In genomic region chrX:56610318-56610694, GRCm38 (mm10) we compare ENCODE assay signal across 8 mouse cellular contexts. TPM values are rescaled to one million over a fixed set of nuclear protein-coding genes. Genes with fewer than 3 reads are reported as not detected.
DNase-seq lines count a peak whose midpoint lies in the region; ATAC-seq and TF ChIP-seq lines count a peak whose summit lies in the region.

No protein-coding gene starts in this region.

- peak overlapping the region; percentile 76 for H3K9ac ChIP-seq in hindbrain, embryonic 16.5 days (ENCODE audit: low read depth, low read length)
- H3K9ac ChIP-seq in stomach, postnatal 0 days (ENCODE audit: low read length): peak overlapping the region; percentile 67

- H3K27ac ChIP-seq in hindbrain, embryonic 16.5 days (ENCODE audit: low read depth, low read length): peak overlapping the region; percentile 89
- no peak overlapping the region for H3K27ac ChIP-seq in stomach, postnatal 0 days (replicated peaks)

- no peaks in the 10 kb centered on the region for H3K9me3 ChIP-seq in hindbrain, embryonic 16.5 days (ENCODE audit: control insufficient read depth, low read length)
- no peaks in the 10 kb centered on the region for H3K9me3 ChIP-seq in stomach, postnatal 0 days (ENCODE audit: control insufficient read depth, low read length)

- peak overlapping the region; percentile 40 for H3K4me3 ChIP-seq in C2C12 (ENCODE audit: insufficient read depth, poor library complexity, severe bottlenecking)
- peak overlapping the region; percentile 47 for H3K4me3 ChIP-seq in hindbrain, embryonic 16.5 days (ENCODE audit: low read length)
- H3K4me3 ChIP-seq in stomach, postnatal 0 days (ENCODE audit: low read depth, low read length): peak overlapping the region; percentile 57

- no peaks in the 10 kb centered on the region for H3K79me3 ChIP-seq in C2C12 (ENCODE audit: low read depth)

- TF ChIP-seq CTCF in C2C12 (IDR thresholded peaks at IDR 0.05; ENCODE audit: control insufficient read depth, insufficient read depth, insufficient read length): no peak
- no peak for TF ChIP-seq CTCF in stomach, postnatal 0 days (IDR thresholded peaks at IDR 0.05; ENCODE audit: low read depth)

- H3K4me2 ChIP-seq in hindbrain, embryonic 16.5 days (ENCODE audit: low read length): peak overlapping the region; percentile 55
- H3K4me2 ChIP-seq in stomach, postnatal 0 days (replicated peaks; ENCODE audit: low read depth): peak overlapping the region; percentile 58

- DNase-seq in gastrocnemius, postnatal 25 days: peak; percentile 6
- DNase-seq in gastrocnemius, adult 18-20 months (ENCODE audit: low spot score): no peak
- DNase-seq in embryo, embryonic 11.5 days (ENCODE audit: low read depth, low spot score): peak; percentile 0
- peak; percentile 8 for DNase-seq in mesoderm, embryonic 11.5 days (ENCODE audit: low read depth, low spot score)
- peak; percentile 17 for DNase-seq in stomach, postnatal 0 days (ENCODE audit: low spot score)
- no peak for DNase-seq in adrenal gland, postnatal 36 days

- H3K36me3 ChIP-seq in C2C12 (ENCODE audit: control insufficient read depth, insufficient read depth): no peaks in the 10 kb centered on the region
- H3K36me3 ChIP-seq in hindbrain, embryonic 16.5 days (ENCODE audit: control insufficient read depth, insufficient read depth, low read length): no peaks in the 10 kb centered on the region
- H3K36me3 ChIP-seq in stomach, postnatal 0 days (ENCODE audit: control insufficient read depth, insufficient read depth, low read length): no peaks in the 10 kb centered on the region

- H3K27me3 ChIP-seq in C2C12 (ENCODE audit: control insufficient read depth, insufficient read depth, insufficient read length): no peaks in the 10 kb centered on the region
- no peaks in the 10 kb centered on the region for H3K27me3 ChIP-seq in hindbrain, embryonic 16.5 days (replicated peaks; ENCODE audit: control insufficient read depth, insufficient read depth, low read length)
- H3K27me3 ChIP-seq in stomach, postnatal 0 days (ENCODE audit: control insufficient read depth, insufficient read depth, low read length): no peaks in the 10 kb centered on the region

- 13% methylated on average over 13 of the region's 13 CpGs for WGBS in hindbrain, embryonic 16.5 days
- WGBS in stomach, postnatal 0 days: 15% methylated on average over 13 of the region's 13 CpGs

- H3K79me2 ChIP-seq in C2C12 (ENCODE audit: control insufficient read depth, insufficient read depth): no peaks in the 10 kb centered on the region

- TF ChIP-seq EP300 in stomach, postnatal 0 days (optimal IDR thresholded peaks at IDR 0.05): no peak

- peak overlapping the region; percentile 58 for H3ac ChIP-seq in C2C12 (ENCODE audit: control insufficient read depth, insufficient read length, low read depth)

- peak; percentile 43 for ATAC-seq in hindbrain, embryonic 16.5 days
- no peak for ATAC-seq in stomach, postnatal 0 days (ENCODE audit: low FRiP score, low TSS enrichment)

- peaks cover 5% of the 10 kb centered on the region for H3K4me1 ChIP-seq in hindbrain, embryonic 16.5 days (ENCODE audit: control insufficient read depth, insufficient read depth, low read depth, low read length)
- no peaks in the 10 kb centered on the region for H3K4me1 ChIP-seq in stomach, postnatal 0 days (replicated peaks; ENCODE audit: control insufficient read depth, insufficient read depth)

TF ChIP-seq in C2C12, 6 proteins besides CTCF, POLR2A, EP300 and RAD21:
- TF ChIP-seq MYOG (IDR thresholded peaks at IDR 0.05; ENCODE audit: control insufficient read depth, extremely low read depth, insufficient read length): no peak
- no peak for TF ChIP-seq FOSL1 (IDR thresholded peaks at IDR 0.05; ENCODE audit: insufficient read depth, low read length, poor library complexity, severe bottlenecking)
- no peak for TF ChIP-seq MAX (IDR thresholded peaks at IDR 0.05)
- no peak for TF ChIP-seq USF1 (IDR thresholded peaks at IDR 0.05; ENCODE audit: low read depth)
- no peak for TF ChIP-seq CEBPB (IDR thresholded peaks at IDR 0.05; ENCODE audit: low read depth)
- no peak for TF ChIP-seq MYOD1 (IDR thresholded peaks at IDR 0.05; ENCODE audit: control insufficient read depth, insufficient read length, low read depth)

RNA-seq across cellular contexts. Expression of gene Slc9a6, which starts 0.7 kb away (rescaled TPM):
- total RNA-seq in gastrocnemius, postnatal 25 days (2021): 10 to 100 TPM; 23.4 to 25.3 TPM
- 10 to 100 TPM; 25.1 to 26.3 TPM for total RNA-seq in gastrocnemius, adult 18-20 months (2021)
- polyA plus RNA-seq in C2C12 (2012; fragmentation: generic; extraction: Trizol): 7.2 TPM
- polyA plus RNA-seq in hindbrain, embryonic 16.5 days (2015; fragmentation: Nextera tagmentation; extraction: Ambion mirVana): 75.7 and 79.0 TPM in 2 replicates
- 16.1 and 17.4 TPM in 2 replicates for polyA plus RNA-seq in stomach, postnatal 0 days (2015; fragmentation: Nextera tagmentation; extraction: Ambion mirVana)
- total RNA-seq in adrenal gland, postnatal 36 days (2021): 10 to 100 TPM; 32.4 to 34.6 TPM

RNA-seq across cellular contexts. Expression of gene Mmgt1, which starts 12.4 kb away (rescaled TPM):
- 10 to 100 TPM; 22.2 to 24.3 TPM for total RNA-seq in gastrocnemius, postnatal 25 days (2021)
- 10 to 100 TPM; 24.2 to 25.8 TPM for total RNA-seq in gastrocnemius, adult 18-20 months (2021)
- 11.7 TPM for polyA plus RNA-seq in C2C12 (2012; fragmentation: generic; extraction: Trizol)
- polyA plus RNA-seq in hindbrain, embryonic 16.5 days (2015; fragmentation: Nextera tagmentation; extraction: Ambion mirVana): 52.9 and 57.8 TPM in 2 replicates
- 13.0 TPM in 2 replicates for polyA plus RNA-seq in stomach, postnatal 0 days (2015; fragmentation: Nextera tagmentation; extraction: Ambion mirVana)
- total RNA-seq in adrenal gland, postnatal 36 days (2021): 10 to 100 TPM; 30.3 to 32.1 TPM

Comparison
In these comparisons a context has a peak if more than half of its experiments do, and no peak if none do; other contexts are left out.
1. DNase-seq: peak in gastrocnemius, postnatal 25 days (single experiment), embryo, embryonic 11.5 days (single experiment), mesoderm, embryonic 11.5 days (single experiment) and stomach, postnatal 0 days (single experiment); none in gastrocnemius, adult 18-20 months (single experiment) and adrenal gland, postnatal 36 days (0 of 2).
2. Peak in every context shown above with its lines, with median percentiles within 50 percentile points of each other: H3K4me3 ChIP-seq.